Mouse (Mus musculus) B cell, adult 67 days (primary cell): Measurements from ENCODE around the gene Fmo1. TPM values are rescaled to one million over a fixed set of nuclear protein-coding genes. Genes with fewer than 3 reads are reported as not detected.

Source experiments
- total RNA-seq, 2 experiments: library from RNA; stranded (reverse); gene quantifications; 4 replicates each; pipeline ENCODE4 v1.2.4; 2023

Fmo1 gene
- not detected for total RNA-seq

GRCm38 (mm10) chr1:162866280-162866681 lies at the start of gene Fmo1:
Gene Fmo1 (minus strand): TSS chr1:162866610.

GRCm38 (mm10) chr1:162897838-162898811 lies 31.7 kb upstream of the Fmo1 start, which contains the start of gene Fmo2:
Gene Fmo2 (minus strand): TSS chr1:162898726.

GRCm38 (mm10) chr1:162813836-162814156 lies 52.6 kb downstream of the Fmo1 start, which contains the start of gene Fmo4:
Gene Fmo4 (minus strand): TSS chr1:162813972.

Other genes with a start within 250 kb of the Fmo1 start
- gene Myoc, start 227.5 kb downstream of the Fmo1 start, total RNA-seq: not detected
- gene Myocos, start 208.4 kb downstream of the Fmo1 start, total RNA-seq: not detected
- 100 to 1,000 TPM; 376 to 426 TPM for gene Prrc2c, start 126.1 kb downstream of the Fmo1 start, total RNA-seq
- not detected for gene Fmo4, start 52.6 kb downstream of the Fmo1 start, total RNA-seq
- not detected for gene Fmo2, start 32.1 kb upstream of the Fmo1 start, total RNA-seq
- gene Fmo6, start 70.9 kb upstream of the Fmo1 start, total RNA-seq: not detected
- gene Fmo3, start 117.9 kb upstream of the Fmo1 start, total RNA-seq: not detected
- not detected for gene Mroh9, start 219.1 kb upstream of the Fmo1 start, total RNA-seq